Mouse (Mus musculus) midbrain, embryonic 10.5 days (tissue): ENCODE measurements at regions not wholly inside any gene's neighbourhood (a gene's known extent, or its start where the extent isn't known, plus 50 kb on each side); places are given as distances from the start of the nearest gene placed in this dataset.

Source experiments
- DNase-seq: peaks from one replicate; pipeline ENCODE4 v3.0.0-alpha.2; 2017; ENCODE audit warnings: low spot score
- H3K27ac ChIP-seq: fragments of 300-500 bp; sonication (generic); replicated peaks from 2 replicates; pipeline ENCODE4 v1.5.1; 2016; ENCODE audit warnings: mild to moderate bottlenecking
- H3K27me3 ChIP-seq: fragments of 300-500 bp; sonication (generic); 2 replicates; pipeline ENCODE4 v1.6.1; 2016; ENCODE audit warnings: low read depth, mild to moderate bottlenecking; ENCODE audit not compliant: poor library complexity, severe bottlenecking
- H3K36me3 ChIP-seq: fragments of 300-500 bp; sonication (generic); 2 replicates; pipeline ENCODE4 v1.6.1; 2016; ENCODE audit warnings: mild to moderate bottlenecking, moderate library complexity
- H3K4me1 ChIP-seq: fragments of 300-500 bp; sonication (generic); 2 replicates; pipeline ENCODE4 v1.6.1; 2016
- H3K4me3 ChIP-seq: fragments of 300-500 bp; sonication (generic); 2 replicates; pipeline ENCODE4 v1.5.1; 2016; ENCODE audit warnings: mild to moderate bottlenecking, moderate library complexity
- H3K9me3 ChIP-seq: fragments of 300-500 bp; sonication (generic); replicated peaks from 2 replicates; pipeline ENCODE4 v1.6.1; 2016; ENCODE audit warnings: mild to moderate bottlenecking
- WGBS: fragments of 180-500 bp; shearing (Covaris S2); methylation state at CpG from one replicate; pipeline ENCODE4 v1.1.7; 2016; 5-methylcytosine and 5-hydroxymethylcytosine counted together

- 74% methylated on average over 1 of the region's 1 CpGs for WGBS
Measured at GRCm38 (mm10) chr10:46905337-46905736, 1327.7 kb downstream of the Hace1 start.

GRCm38 (mm10) chr10:46922527-46923200, 1345.0 kb downstream of the Hace1 start:
- Histone ChIP-seq H3K27me3 (no peaks in the 10 kb centered on the region), H3K4me3 (no peak overlapping the region), H3K36me3 (no peaks in the 10 kb centered on the region), H3K27ac (peak overlapping the region; percentile 64), H3K4me1 (peaks cover 12% of the 10 kb centered on the region), H3K9me3 (no peaks in the 10 kb centered on the region)
- DNase-seq = peak; percentile 12
- 40% methylated on average over 7 of the region's 7 CpGs for WGBS

More at GRCm38 (mm10) chr10:46905337-46905736, 1327.7 kb downstream of the Hace1 start:
- H3K27ac ChIP-seq = no peak overlapping the region
- no peak overlapping the region for H3K4me3 ChIP-seq
- no peak for DNase-seq
- no peaks in the 10 kb centered on the region for H3K9me3 ChIP-seq
- no peaks in the 10 kb centered on the region for H3K27me3 ChIP-seq
- no peaks in the 10 kb centered on the region for H3K36me3 ChIP-seq
- no peaks in the 10 kb centered on the region for H3K4me1 ChIP-seq

DNA sequence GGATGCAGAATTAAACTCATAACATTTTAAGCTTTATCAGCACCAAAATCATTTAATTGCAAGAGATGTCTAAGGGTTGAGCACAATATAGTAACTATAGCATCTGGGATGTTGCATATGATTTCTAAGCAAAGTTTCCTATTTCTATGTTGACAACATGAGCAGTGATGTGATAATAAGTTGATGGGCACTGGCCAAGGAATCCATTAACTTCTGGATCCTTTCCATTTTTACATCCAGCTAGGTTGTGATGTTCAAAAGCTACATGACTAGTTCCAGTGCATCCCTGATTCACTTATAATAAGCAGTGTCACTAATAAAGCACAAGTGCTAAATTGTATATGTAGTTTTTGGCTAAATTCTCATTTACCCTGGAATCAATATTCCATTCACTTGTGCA, 1356.7 kb downstream of the Hace1 start:
- no peak overlapping the region for H3K27ac ChIP-seq
- no peak for DNase-seq
- no peaks in the 10 kb centered on the region for H3K9me3 ChIP-seq
- no peak overlapping the region for H3K4me3 ChIP-seq
- H3K27me3 ChIP-seq = no peaks in the 10 kb centered on the region
- H3K4me1 ChIP-seq = no peaks in the 10 kb centered on the region
- H3K36me3 ChIP-seq = no peaks in the 10 kb centered on the region

DNA sequence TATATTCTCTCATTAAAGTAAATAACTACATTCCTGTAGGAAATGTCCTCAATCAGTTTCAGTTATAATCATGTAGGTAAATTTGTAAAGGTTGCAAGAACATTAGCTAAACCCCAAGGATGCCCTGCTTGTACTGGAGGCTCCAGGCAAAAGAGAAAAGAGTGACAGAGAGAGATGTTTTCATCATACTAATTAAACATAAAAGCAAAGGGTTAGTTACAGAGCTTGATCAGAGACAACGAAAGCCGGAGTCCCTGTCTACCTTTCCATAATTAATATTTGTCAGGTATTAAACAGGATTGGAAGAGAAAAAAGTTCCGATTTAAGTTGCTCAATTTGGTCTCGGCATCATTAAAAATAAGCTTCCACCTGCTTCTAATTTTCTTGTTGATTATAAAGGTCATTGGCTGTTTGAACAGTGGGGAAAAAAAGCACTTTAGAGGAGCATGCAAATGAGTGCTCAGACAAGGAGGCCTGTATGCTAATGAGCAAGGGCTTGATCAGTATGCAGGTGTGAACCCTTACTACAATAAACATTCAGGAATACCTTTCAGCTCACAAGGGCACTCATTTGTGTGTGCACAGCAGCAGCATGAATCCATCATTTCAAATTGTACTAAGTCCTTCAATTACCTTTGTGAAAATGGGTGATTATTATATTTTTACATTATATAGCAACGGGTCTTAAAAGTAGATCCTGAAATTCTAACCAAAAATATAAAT, 1358.8 kb downstream of the Hace1 start:
- Histone ChIP-seq H3K27me3 (no peaks in the 10 kb centered on the region), H3K4me3 (no peak overlapping the region), H3K4me1 (no peaks in the 10 kb centered on the region), H3K27ac (no peak overlapping the region), H3K36me3 (no peaks in the 10 kb centered on the region), H3K9me3 (no peaks in the 10 kb centered on the region)
- WGBS = 88% methylated on average over 5 of the region's 5 CpGs
- DNase-seq = no peak

DNA sequence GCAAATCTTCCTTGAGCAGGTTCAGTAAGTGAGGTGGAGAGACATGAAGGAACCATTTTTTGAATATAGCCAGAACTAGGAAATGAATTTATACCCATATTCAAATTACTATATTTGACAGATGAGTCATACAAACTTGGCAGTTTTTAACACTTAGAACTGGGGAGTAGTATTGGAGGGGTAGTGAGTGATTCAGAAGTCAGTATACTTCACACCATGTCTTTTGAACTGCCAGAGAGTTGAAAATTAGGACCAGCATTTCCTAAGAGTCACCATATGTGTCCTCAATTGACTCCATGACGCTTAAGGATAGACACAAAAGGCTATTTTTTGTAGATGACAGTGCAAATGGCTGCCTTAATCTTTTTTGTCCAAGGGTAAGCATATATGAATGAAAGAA, 1361.7 kb downstream of the Hace1 start:
- no peak for DNase-seq
- Histone ChIP-seq H3K27ac (no peak overlapping the region), H3K36me3 (no peaks in the 10 kb centered on the region), H3K4me3 (no peak overlapping the region), H3K4me1 (no peaks in the 10 kb centered on the region), H3K27me3 (no peaks in the 10 kb centered on the region), H3K9me3 (no peaks in the 10 kb centered on the region)
- 65% methylated on average over 1 of the region's 1 CpGs for WGBS

DNA sequence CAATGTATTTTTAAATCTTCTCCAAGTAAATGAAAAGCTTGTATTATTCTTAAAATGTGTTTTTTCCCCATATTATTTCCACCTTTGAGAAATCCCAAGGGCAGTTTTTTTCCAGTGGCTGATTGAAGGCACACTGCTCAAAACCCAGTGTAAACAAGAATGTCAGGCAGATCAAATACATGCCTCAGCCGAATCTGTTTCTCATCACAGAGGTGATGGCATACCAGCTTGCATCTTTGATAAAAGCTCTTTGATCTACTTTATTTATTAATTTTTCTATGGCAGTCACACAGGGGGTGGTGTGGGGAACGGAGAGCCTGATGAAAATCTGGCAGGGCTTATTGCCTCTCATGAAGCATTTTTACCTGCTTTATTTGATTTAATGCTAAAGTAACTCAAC, 1362.2 kb downstream of the Hace1 start:
- Histone ChIP-seq H3K9me3 (no peaks in the 10 kb centered on the region), H3K4me3 (no peak overlapping the region), H3K27me3 (no peaks in the 10 kb centered on the region), H3K27ac (no peak overlapping the region), H3K4me1 (no peaks in the 10 kb centered on the region), H3K36me3 (no peaks in the 10 kb centered on the region)
- WGBS = 61% methylated on average over 2 of the region's 2 CpGs
- DNase-seq = no peak

DNA sequence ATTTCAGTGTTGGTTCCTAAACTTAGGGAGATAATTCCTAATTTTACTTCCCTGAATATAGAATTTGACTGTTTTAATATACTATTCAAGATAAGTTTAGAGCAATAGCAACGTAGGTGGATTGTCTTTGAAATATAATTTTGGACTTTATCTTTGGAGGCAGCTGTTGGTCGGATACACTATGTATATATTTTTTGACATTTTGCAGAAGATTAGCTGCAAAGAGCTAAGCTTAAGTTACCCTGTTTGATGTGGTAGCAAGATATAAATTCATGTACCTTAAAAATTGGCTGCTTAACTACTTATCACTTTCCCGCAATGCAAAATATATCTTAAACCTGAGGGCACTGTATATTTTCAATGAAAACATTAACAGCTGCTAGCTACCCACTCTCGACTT, 1375.3 kb downstream of the Hace1 start:
- no peak for DNase-seq
- Histone ChIP-seq H3K27ac (no peak overlapping the region), H3K27me3 (no peaks in the 10 kb centered on the region), H3K4me3 (no peak overlapping the region), H3K4me1 (no peaks in the 10 kb centered on the region), H3K36me3 (no peaks in the 10 kb centered on the region), H3K9me3 (no peaks in the 10 kb centered on the region)
- WGBS = 88% methylated on average over 4 of the region's 4 CpGs

GRCm38 (mm10) chr10:46954701-46955100, 1377.1 kb downstream of the Hace1 start:
- Histone ChIP-seq H3K36me3 (no peaks in the 10 kb centered on the region), H3K27ac (no peak overlapping the region), H3K9me3 (no peaks in the 10 kb centered on the region), H3K4me1 (no peaks in the 10 kb centered on the region), H3K27me3 (no peaks in the 10 kb centered on the region), H3K4me3 (no peak overlapping the region)
- DNase-seq = no peak
- 90% methylated on average over 1 of the region's 1 CpGs for WGBS

- no peak for DNase-seq
- no peak overlapping the region for H3K27ac ChIP-seq
- no peaks in the 10 kb centered on the region for H3K27me3 ChIP-seq
- H3K4me1 ChIP-seq = no peaks in the 10 kb centered on the region
- no peak overlapping the region for H3K4me3 ChIP-seq
- no peaks in the 10 kb centered on the region for H3K9me3 ChIP-seq
- no peaks in the 10 kb centered on the region for H3K36me3 ChIP-seq
Measured at GRCm38 (mm10) chr10:46980410-46980809, 1402.8 kb downstream of the Hace1 start.

- 95% methylated on average over 1 of the region's 1 CpGs for WGBS
- Histone ChIP-seq H3K4me1 (no peaks in the 10 kb centered on the region), H3K27me3 (no peaks in the 10 kb centered on the region), H3K27ac (no peak overlapping the region), H3K4me3 (no peak overlapping the region), H3K36me3 (no peaks in the 10 kb centered on the region), H3K9me3 (no peaks in the 10 kb centered on the region)
- DNase-seq = no peak
Measured at GRCm38 (mm10) chr10:46999701-47000100, 1422.1 kb downstream of the Hace1 start.

GRCm38 (mm10) chr10:47028765-47029164, 1451.1 kb downstream of the Hace1 start:
- no peaks in the 10 kb centered on the region for H3K9me3 ChIP-seq
- no peak for DNase-seq
- H3K27me3 ChIP-seq = no peaks in the 10 kb centered on the region
- no peaks in the 10 kb centered on the region for H3K36me3 ChIP-seq
- H3K27ac ChIP-seq = no peak overlapping the region
- H3K4me3 ChIP-seq = no peak overlapping the region
- no peaks in the 10 kb centered on the region for H3K4me1 ChIP-seq

- Histone ChIP-seq H3K27me3 (no peaks in the 10 kb centered on the region), H3K4me3 (no peak overlapping the region), H3K27ac (no peak overlapping the region), H3K36me3 (no peaks in the 10 kb centered on the region), H3K9me3 (no peaks in the 10 kb centered on the region), H3K4me1 (no peaks in the 10 kb centered on the region)
- 93% methylated on average over 2 of the region's 2 CpGs for WGBS
- no peak for DNase-seq
Measured at GRCm38 (mm10) chr10:47054672-47055071, 1477.0 kb downstream of the Hace1 start.

DNA sequence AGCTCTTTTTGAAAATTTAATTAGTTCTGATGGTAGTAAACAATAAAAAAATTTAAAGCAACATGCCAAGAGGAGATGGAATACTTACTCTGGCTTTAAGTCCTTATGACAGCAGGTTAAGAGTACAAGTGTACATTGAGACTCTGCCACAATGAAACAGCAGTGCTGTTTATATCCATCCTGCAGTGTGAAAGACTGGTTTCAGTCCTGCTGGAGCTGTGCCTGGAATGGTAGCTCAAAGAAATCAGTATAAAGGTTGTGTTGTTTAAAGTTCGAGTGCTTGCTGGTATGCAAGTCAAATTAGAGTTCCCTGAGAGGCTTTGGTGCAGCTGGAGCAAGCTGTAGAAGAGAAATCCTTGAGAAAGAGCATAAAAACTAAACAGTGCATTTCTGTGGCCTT, 1524.9 kb downstream of the Hace1 start:
- DNase-seq = no peak
- Histone ChIP-seq H3K27ac (no peak overlapping the region), H3K4me1 (no peaks in the 10 kb centered on the region), H3K27me3 (no peaks in the 10 kb centered on the region), H3K36me3 (no peaks in the 10 kb centered on the region), H3K9me3 (no peaks in the 10 kb centered on the region), H3K4me3 (no peak overlapping the region)
- 66% methylated on average over 1 of the region's 1 CpGs for WGBS
